In the genomic region with DNA sequence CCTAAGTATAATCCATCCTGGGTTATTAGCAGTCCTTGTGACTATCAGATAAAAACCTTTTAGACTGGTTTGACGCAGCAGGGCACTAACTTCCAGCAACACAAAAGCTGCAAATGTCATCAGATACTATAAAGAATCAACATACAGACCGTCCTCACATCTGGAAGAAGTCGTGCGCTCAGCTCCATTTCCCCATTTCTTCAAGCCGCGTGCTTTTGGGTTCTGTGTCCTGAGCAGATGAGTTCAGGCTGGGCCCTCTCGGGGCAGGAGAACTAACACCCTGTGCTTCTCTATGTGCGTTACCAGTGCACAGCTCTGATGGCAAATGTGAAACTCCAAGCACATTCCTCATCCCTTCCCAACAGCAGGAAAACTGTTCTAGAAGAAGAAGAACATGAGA, we compare ENCODE assay signal across 20 mouse cellular contexts.
"Had no signal": no experiment of that assay in that cellular context is flagged by ENCODE, and none has a peak within 500 bp of the region (broad histone marks: within the 10 kb centered on the region; RNA-seq: fewer than 3 reads in every experiment).

No protein-coding gene starts in this region.

- ATAC-seq: liver, postnatal 0 days; lung, postnatal 0 days; midbrain, embryonic 16.5 days had no signal

- H3K9me3 ChIP-seq: liver, embryonic 13.5 days; liver, embryonic 15.5 days; lung, embryonic 15.5 days; midbrain, embryonic 10.5 days; midbrain, embryonic 12.5 days had no signal

- H3K36me3 ChIP-seq: liver, embryonic 13.5 days; liver, embryonic 15.5 days; lung, embryonic 15.5 days; midbrain, embryonic 10.5 days; midbrain, embryonic 12.5 days had no signal

- DNase-seq: liver, embryonic 13.5 days; liver, postnatal 0 days; lung, adult 2 months; lung, postnatal 4 days; midbrain, embryonic 14.5 days; retina, postnatal 1 day; right cerebral cortex, adult 18-20 months; right cerebral cortex, postnatal 25 days; right cerebral cortex, postnatal 4 days; spleen, adult 18-20 months; thymus, adult 18-20 months; thymus, postnatal 14 days; thymus, postnatal 36 days had no signal

- H3K4me3 ChIP-seq: liver, embryonic 13.5 days; liver, embryonic 15.5 days; lung, embryonic 15.5 days; midbrain, embryonic 10.5 days; midbrain, embryonic 12.5 days; myocyte had no signal

- H3K4me2 ChIP-seq: liver, embryonic 13.5 days; lung, embryonic 15.5 days; midbrain, embryonic 12.5 days had no signal

- H3K9ac ChIP-seq: liver, embryonic 13.5 days; liver, embryonic 15.5 days; liver, postnatal 0 days; lung, embryonic 15.5 days; midbrain, embryonic 12.5 days had no signal

- H3K27ac ChIP-seq: lung, embryonic 15.5 days; midbrain, embryonic 10.5 days; midbrain, embryonic 12.5 days had no signal

- H3K27me3 ChIP-seq: liver, embryonic 13.5 days; liver, embryonic 15.5 days; lung, embryonic 15.5 days; midbrain, embryonic 12.5 days had no signal
